Mouse (Mus musculus) hindbrain, embryonic 12.5 days (tissue): ENCODE measurements around the gene Lama2. TPM values are rescaled to one million over a fixed set of nuclear protein-coding genes. Genes with fewer than 3 reads are reported as not detected.

Source experiments
- ATAC-seq: fragments of 200-750 bp; cut with Nextera tagmentation; 2 replicates; pipeline ENCODE4 v1.8.0; 2017; ENCODE audit warnings: moderate TSS enrichment; ENCODE audit not compliant: low FRiP score
- H3K27ac ChIP-seq: fragments of 300-500 bp; sonication (generic); 2 replicates; pipeline ENCODE4 v1.5.1; 2016; ENCODE audit warnings: mild to moderate bottlenecking
- H3K27me3 ChIP-seq: fragments of 300-500 bp; sonication (generic); 2 replicates; pipeline ENCODE4 v1.6.1; 2016; ENCODE audit warnings: mild to moderate bottlenecking
- H3K36me3 ChIP-seq: fragments of 300-500 bp; sonication (generic); 2 replicates; pipeline ENCODE4 v1.6.1; 2016; ENCODE audit warnings: mild to moderate bottlenecking
- H3K4me1 ChIP-seq: fragments of 300-500 bp; sonication (generic); 2 replicates; pipeline ENCODE4 v1.6.1; 2016
- H3K4me2 ChIP-seq: fragments of 300-500 bp; sonication (generic); replicated peaks from 2 replicates; pipeline ENCODE4 v1.6.1; 2016; ENCODE audit warnings: mild to moderate bottlenecking
- H3K4me3 ChIP-seq: fragments of 300-500 bp; sonication (generic); 2 replicates; pipeline ENCODE4 v1.5.1; 2016; ENCODE audit warnings: mild to moderate bottlenecking
- H3K9ac ChIP-seq: fragments of 300-500 bp; sonication (generic); 2 replicates; pipeline ENCODE4 v1.6.1; 2016; ENCODE audit warnings: mild to moderate bottlenecking, moderate library complexity
- H3K9me3 ChIP-seq: fragments of 300-500 bp; sonication (generic); replicated peaks from 2 replicates; pipeline ENCODE4 v1.6.1; 2016; ENCODE audit warnings: mild to moderate bottlenecking
- WGBS: fragments of 180-500 bp; shearing (Covaris S2); methylation state at CpG from one replicate; pipeline ENCODE4 v1.1.7; 2016; 5-methylcytosine and 5-hydroxymethylcytosine counted together
- polyA plus RNA-seq: library from polyadenylated mRNA; unstranded; fragments of >200 nt; fragmentation: Nextera tagmentation; extraction: Ambion mirVana; gene quantifications from 2 replicates; pipeline ENCODE4 v1.2.1, GENCODE M21; 2016

The Lama2 gene
- polyA plus RNA-seq, 1 experiment from 2014 or later = 13.5 TPM

DNA sequence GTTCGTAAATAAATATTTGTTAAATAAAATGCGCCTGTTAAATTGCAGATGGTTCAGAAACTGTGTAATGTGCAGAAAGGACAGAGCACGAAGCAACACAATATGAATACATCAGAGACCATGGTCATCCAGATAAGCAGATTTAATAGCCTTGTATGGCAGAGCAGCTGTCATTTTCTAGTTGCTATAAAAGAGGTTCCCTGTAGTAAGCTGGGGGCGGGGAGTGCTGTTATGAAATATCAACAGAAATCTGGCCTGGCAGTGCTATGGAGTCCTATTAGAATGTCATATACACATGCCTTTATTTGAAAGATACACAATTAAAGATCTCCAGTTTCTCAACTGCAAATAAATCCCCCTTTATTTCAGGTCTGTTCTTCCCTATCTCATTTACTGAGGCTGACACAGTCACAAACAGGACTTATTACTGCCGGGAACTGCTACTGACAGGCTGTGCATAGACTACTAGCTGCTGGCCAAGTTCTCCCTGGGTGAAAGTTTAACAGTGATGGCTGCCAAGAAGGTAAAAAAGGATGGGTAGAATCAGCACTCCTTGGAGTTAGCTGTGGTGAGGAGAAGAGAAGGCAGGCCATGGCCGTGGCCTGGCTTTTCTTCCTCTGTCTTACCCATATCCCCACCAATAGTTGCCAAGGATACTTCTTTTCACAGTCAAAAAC lies 396.8 kb downstream of the Lama2 start:
- no peaks in the 10 kb centered on the region for H3K4me1 ChIP-seq
- no peaks in the 10 kb centered on the region for H3K27me3 ChIP-seq
- no peak overlapping the region for H3K9ac ChIP-seq
- ATAC-seq = no peak
- no peak overlapping the region for H3K4me2 ChIP-seq
- H3K9me3 ChIP-seq = no peaks in the 10 kb centered on the region
- WGBS = 83% methylated on average over 6 of the region's 6 CpGs
- no peak overlapping the region for H3K27ac ChIP-seq
- no peak overlapping the region for H3K4me3 ChIP-seq
- H3K36me3 ChIP-seq = no peaks in the 10 kb centered on the region

GRCm38 (mm10) chr10:27219698-27220097 lies 399.9 kb downstream of the Lama2 start:
- Histone ChIP-seq H3K4me3 (no peak overlapping the region), H3K36me3 (no peaks in the 10 kb centered on the region), H3K4me2 (no peak overlapping the region), H3K4me1 (no peaks in the 10 kb centered on the region), H3K27me3 (no peaks in the 10 kb centered on the region), H3K27ac (no peak overlapping the region), H3K9ac (no peak overlapping the region), H3K9me3 (no peaks in the 10 kb centered on the region)
- WGBS = 68% methylated on average over 1 of the region's 1 CpGs
- no peak for ATAC-seq

GRCm38 (mm10) chr10:27207320-27207719 lies 412.2 kb downstream of the Lama2 start:
- no peak for ATAC-seq
- Histone ChIP-seq H3K9ac (no peak overlapping the region), H3K36me3 (no peaks in the 10 kb centered on the region), H3K4me1 (no peaks in the 10 kb centered on the region), H3K27me3 (no peaks in the 10 kb centered on the region), H3K4me3 (no peak overlapping the region), H3K27ac (no peak overlapping the region), H3K4me2 (no peak overlapping the region), H3K9me3 (no peaks in the 10 kb centered on the region)
- 18% methylated on average over 12 of the region's 12 CpGs for WGBS

GRCm38 (mm10) chr10:27198443-27198842 lies 421.1 kb downstream of the Lama2 start:
- ATAC-seq = no peak
- H3K27ac ChIP-seq = no peak overlapping the region
- WGBS = 86% methylated on average over 1 of the region's 1 CpGs

GRCm38 (mm10) chr10:27193986-27194908 lies 425.3 kb downstream of the Lama2 start:
- ATAC-seq = no peak
- WGBS = 78% methylated on average over 8 of the region's 8 CpGs

More at GRCm38 (mm10) chr10:27198443-27198842, 421.1 kb downstream of the Lama2 start:
- H3K36me3 ChIP-seq = no peaks in the 10 kb centered on the region
- H3K4me1 ChIP-seq = no peaks in the 10 kb centered on the region
- H3K9ac ChIP-seq = no peak overlapping the region
- no peak overlapping the region for H3K4me2 ChIP-seq
- H3K4me3 ChIP-seq = no peak overlapping the region
- no peaks in the 10 kb centered on the region for H3K27me3 ChIP-seq
- no peaks in the 10 kb centered on the region for H3K9me3 ChIP-seq

GRCm38 (mm10) chr10:27188630-27189365 lies 430.8 kb downstream of the Lama2 start:
- no peak overlapping the region for H3K27ac ChIP-seq
- H3K9ac ChIP-seq = no peak overlapping the region
- no peaks in the 10 kb centered on the region for H3K9me3 ChIP-seq
- no peaks in the 10 kb centered on the region for H3K36me3 ChIP-seq
- no peaks in the 10 kb centered on the region for H3K4me1 ChIP-seq
- H3K27me3 ChIP-seq = no peaks in the 10 kb centered on the region
- H3K4me3 ChIP-seq = no peak overlapping the region
- H3K4me2 ChIP-seq = no peak overlapping the region
- no peak for ATAC-seq
- WGBS = 82% methylated on average over 9 of the region's 9 CpGs

More at GRCm38 (mm10) chr10:27193986-27194908, 425.3 kb downstream of the Lama2 start:
- Histone ChIP-seq H3K4me1 (no peaks in the 10 kb centered on the region), H3K4me3 (no peak overlapping the region), H3K27me3 (no peaks in the 10 kb centered on the region), H3K9ac (no peak overlapping the region), H3K27ac (no peak overlapping the region), H3K9me3 (no peaks in the 10 kb centered on the region), H3K36me3 (no peaks in the 10 kb centered on the region), H3K4me2 (no peak overlapping the region)

- Histone ChIP-seq H3K27me3 (no peaks in the 10 kb centered on the region), H3K27ac (no peak overlapping the region), H3K4me2 (no peak overlapping the region), H3K9me3 (no peaks in the 10 kb centered on the region), H3K9ac (no peak overlapping the region), H3K4me1 (no peaks in the 10 kb centered on the region), H3K36me3 (no peaks in the 10 kb centered on the region), H3K4me3 (no peak overlapping the region)
- no peak for ATAC-seq
- WGBS = 57% methylated on average over 5 of the region's 5 CpGs
Observed at GRCm38 (mm10) chr10:27184185-27184584, 435.4 kb downstream of the Lama2 start.

GRCm38 (mm10) chr10:27174271-27174670 lies 445.3 kb downstream of the Lama2 start:
- WGBS = 77% methylated on average over 2 of the region's 2 CpGs
- H3K27me3 ChIP-seq = no peaks in the 10 kb centered on the region

DNA sequence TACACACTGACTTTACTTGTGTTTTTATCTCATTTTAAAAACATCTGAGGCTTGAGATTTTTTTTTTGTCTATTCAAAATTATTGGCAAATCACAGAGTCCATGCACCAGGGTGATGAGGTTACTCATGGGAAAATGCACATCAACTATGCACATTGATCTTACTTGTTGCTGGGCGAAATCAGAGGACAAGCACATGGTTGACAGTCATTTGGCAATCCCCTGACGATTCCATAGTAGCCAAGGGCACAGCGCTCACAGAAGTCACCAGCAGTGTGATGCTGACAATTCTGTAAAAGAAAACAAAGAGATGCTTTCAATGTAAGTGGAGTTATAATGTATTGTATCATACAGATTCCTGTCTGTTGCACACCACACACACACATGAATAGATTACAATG lies 454.8 kb downstream of the Lama2 start:
- H3K9me3 ChIP-seq = no peaks in the 10 kb centered on the region
- H3K27ac ChIP-seq = no peak overlapping the region
- no peak overlapping the region for H3K4me3 ChIP-seq
- no peak for ATAC-seq
- no peaks in the 10 kb centered on the region for H3K4me1 ChIP-seq
- no peak overlapping the region for H3K9ac ChIP-seq
- no peaks in the 10 kb centered on the region for H3K27me3 ChIP-seq
- no peak overlapping the region for H3K4me2 ChIP-seq
- 56% methylated on average over 3 of the region's 3 CpGs for WGBS
- no peaks in the 10 kb centered on the region for H3K36me3 ChIP-seq

More at GRCm38 (mm10) chr10:27174271-27174670, 445.3 kb downstream of the Lama2 start:
- H3K27ac ChIP-seq = no peak overlapping the region
- H3K4me2 ChIP-seq = no peak overlapping the region
- H3K9me3 ChIP-seq = no peaks in the 10 kb centered on the region
- H3K4me1 ChIP-seq = no peaks in the 10 kb centered on the region
- ATAC-seq = no peak
- H3K36me3 ChIP-seq = no peaks in the 10 kb centered on the region
- H3K9ac ChIP-seq = no peak overlapping the region
- no peak overlapping the region for H3K4me3 ChIP-seq

- WGBS = 84% methylated on average over 2 of the region's 2 CpGs
- Histone ChIP-seq H3K4me3 (no peak overlapping the region), H3K9ac (no peak overlapping the region), H3K4me2 (no peak overlapping the region), H3K27ac (no peak overlapping the region), H3K36me3 (no peaks in the 10 kb centered on the region), H3K9me3 (no peaks in the 10 kb centered on the region), H3K27me3 (no peaks in the 10 kb centered on the region), H3K4me1 (no peaks in the 10 kb centered on the region)
- ATAC-seq = 0 out of 2 replicates have a peak, but pooled peaks have one; percentile 26
Observed at GRCm38 (mm10) chr10:27162364-27162763, 457.2 kb downstream of the Lama2 start.

DNA sequence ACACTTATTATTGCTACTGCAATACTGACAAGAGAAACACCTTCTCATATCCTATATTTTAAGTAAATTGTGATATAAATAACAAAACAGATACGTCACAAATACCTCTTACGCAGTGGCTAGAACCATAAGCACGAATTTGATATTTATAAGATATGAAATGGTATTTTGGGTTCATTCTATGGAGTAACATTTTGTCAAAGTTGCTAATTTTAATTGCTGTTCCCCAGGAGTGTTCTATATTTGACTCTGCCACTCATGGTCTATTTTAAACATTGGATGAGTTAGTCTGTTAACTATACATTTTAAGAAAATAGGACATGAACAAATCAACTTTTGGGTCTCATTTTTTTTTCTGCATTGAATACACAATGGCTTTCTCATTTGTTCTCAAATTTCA lies 469.3 kb downstream of the Lama2 start:
- H3K36me3 ChIP-seq = no peaks in the 10 kb centered on the region
- H3K9ac ChIP-seq = no peak overlapping the region
- no peak overlapping the region for H3K27ac ChIP-seq
- WGBS = 90% methylated on average over 3 of the region's 3 CpGs
- no peaks in the 10 kb centered on the region for H3K27me3 ChIP-seq
- no peaks in the 10 kb centered on the region for H3K9me3 ChIP-seq
- H3K4me2 ChIP-seq = no peak overlapping the region
- no peak overlapping the region for H3K4me3 ChIP-seq
- no peak for ATAC-seq
- no peaks in the 10 kb centered on the region for H3K4me1 ChIP-seq

DNA sequence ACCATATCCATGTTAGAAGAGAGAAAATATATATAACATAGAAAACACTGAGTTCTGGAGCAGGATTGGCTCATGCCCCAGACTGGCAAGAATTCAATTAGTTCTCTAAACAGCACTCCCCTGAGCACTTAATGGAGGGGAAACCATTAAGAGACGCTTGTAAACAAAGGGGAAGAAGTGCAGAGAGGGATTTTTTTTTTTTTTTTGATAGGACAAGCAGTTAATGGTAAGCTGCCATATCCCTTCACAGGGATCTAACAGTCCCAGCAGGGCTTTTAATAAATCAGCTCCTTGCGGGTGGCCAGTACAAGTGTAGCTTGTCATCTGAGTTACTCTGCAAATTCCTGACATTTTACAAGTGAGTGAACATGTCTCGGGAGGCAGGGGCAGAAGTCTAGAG lies 479.1 kb downstream of the Lama2 start:
- no peaks in the 10 kb centered on the region for H3K4me1 ChIP-seq
- no peak overlapping the region for H3K4me3 ChIP-seq
- no peak overlapping the region for H3K9ac ChIP-seq
- no peak for ATAC-seq
- 34% methylated on average over 3 of the region's 3 CpGs for WGBS
- no peaks in the 10 kb centered on the region for H3K36me3 ChIP-seq
- H3K4me2 ChIP-seq = no peak overlapping the region
- no peak overlapping the region for H3K27ac ChIP-seq
- no peaks in the 10 kb centered on the region for H3K9me3 ChIP-seq
- no peaks in the 10 kb centered on the region for H3K27me3 ChIP-seq
